Mouse (Mus musculus): ENCODE data around the gene Slc6a11. TPM values are rescaled to one million over a fixed set of nuclear protein-coding genes. Genes with fewer than 3 reads are reported as not detected.

Gene Slc6a11
- total RNA-seq, 1 experiment from 2014 or later: not detected

- ATAC-seq (replicated peaks in 1 of 2; ENCODE audit: insufficient read depth in 1 of 2, low FRiP score in 2 of 2, low TSS enrichment in 1 of 2, low read depth in 1 of 2, poor library complexity in 2 of 2, severe bottlenecking in 2 of 2): no peak
Observed at GRCm38 (mm10) chr6:114160732-114161131, 29.7 kb downstream of the Slc6a11 start.

DNA sequence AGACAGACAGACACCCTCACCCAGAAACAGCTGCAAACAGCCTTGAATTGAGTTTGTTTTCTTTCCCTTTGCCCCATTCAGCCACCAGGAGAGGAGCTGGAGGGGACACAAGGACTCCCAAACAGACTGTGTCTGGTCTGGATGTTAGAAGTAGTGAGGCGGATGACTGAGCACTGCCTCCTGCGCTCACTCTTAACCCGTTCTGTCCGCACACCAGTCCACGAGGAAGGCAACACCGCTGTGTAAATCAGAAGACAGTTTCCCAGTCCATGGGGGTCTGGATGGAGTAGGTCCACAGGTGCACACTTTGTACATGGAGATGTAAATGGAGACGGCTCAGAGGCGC is 43.0 kb downstream of the Slc6a11 start:
- no peak for ATAC-seq (replicated peaks in 1 of 2; ENCODE audit: insufficient read depth in 1 of 2, low FRiP score in 2 of 2, low TSS enrichment in 1 of 2, low read depth in 1 of 2, poor library complexity in 2 of 2, severe bottlenecking in 2 of 2)

DNA sequence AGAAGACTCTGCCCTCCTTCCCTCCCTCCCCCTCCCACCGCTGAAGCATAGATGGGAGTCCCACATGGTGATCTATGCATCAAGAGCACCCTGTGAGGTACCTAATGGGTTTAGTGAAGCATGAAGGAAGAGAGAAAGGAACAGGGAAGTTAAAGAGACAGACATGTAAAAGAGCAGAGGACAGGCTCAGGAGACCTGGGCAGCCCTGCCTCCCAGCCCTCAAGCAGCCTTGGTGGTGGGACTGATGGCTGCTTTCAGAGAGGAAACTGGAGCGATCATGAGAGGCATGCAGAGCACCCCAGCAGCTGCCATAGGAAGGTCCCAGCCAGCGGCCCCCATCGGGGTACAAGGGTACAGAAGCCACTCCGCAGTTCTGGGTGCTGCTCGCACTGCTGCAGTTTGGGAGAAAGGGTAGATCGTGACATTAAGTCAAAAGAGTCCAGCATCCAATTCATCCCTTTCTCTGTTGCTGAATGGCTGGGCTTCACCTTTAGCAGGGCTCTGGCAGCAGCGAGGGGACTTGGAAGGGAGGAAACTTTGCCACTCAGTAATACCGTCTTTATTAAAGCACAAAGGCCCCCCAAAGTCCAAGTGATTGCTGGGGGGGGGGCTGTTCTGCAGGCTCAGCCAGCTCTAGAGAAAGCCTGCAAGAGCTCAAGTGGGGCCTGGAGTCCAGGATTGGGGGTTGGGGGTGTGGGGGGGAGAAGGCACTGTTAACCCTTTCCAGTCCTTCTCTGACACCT is 43.5 kb downstream of the Slc6a11 start:
- no peak for ATAC-seq (replicated peaks in 1 of 2; ENCODE audit: insufficient read depth in 1 of 2, low FRiP score in 2 of 2, low TSS enrichment in 1 of 2, low read depth in 1 of 2, poor library complexity in 2 of 2, severe bottlenecking in 2 of 2)

DNA sequence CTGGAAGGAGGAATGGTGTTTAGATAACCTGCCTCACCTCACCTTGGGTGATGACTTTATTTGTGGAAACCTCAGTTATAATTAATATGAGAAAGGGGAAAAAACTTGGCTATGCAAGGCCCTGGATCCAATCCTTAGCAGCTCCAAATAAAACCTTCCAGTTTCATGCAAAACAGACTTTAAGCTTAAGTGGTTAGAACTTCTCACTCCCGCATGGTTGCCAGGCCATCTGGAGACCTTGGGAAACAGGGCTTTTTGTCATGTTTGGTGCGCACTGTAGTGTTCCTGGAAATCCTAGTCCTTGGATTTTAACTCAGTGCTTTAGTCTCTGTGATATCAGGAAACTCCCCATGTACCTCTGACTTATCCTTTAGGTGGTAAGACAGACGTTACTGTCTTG is 47.1 kb downstream of the Slc6a11 start:
- no peak for ATAC-seq (replicated peaks in 1 of 2; ENCODE audit: insufficient read depth in 1 of 2, low FRiP score in 2 of 2, low TSS enrichment in 1 of 2, low read depth in 1 of 2, poor library complexity in 2 of 2, severe bottlenecking in 2 of 2)

DNA sequence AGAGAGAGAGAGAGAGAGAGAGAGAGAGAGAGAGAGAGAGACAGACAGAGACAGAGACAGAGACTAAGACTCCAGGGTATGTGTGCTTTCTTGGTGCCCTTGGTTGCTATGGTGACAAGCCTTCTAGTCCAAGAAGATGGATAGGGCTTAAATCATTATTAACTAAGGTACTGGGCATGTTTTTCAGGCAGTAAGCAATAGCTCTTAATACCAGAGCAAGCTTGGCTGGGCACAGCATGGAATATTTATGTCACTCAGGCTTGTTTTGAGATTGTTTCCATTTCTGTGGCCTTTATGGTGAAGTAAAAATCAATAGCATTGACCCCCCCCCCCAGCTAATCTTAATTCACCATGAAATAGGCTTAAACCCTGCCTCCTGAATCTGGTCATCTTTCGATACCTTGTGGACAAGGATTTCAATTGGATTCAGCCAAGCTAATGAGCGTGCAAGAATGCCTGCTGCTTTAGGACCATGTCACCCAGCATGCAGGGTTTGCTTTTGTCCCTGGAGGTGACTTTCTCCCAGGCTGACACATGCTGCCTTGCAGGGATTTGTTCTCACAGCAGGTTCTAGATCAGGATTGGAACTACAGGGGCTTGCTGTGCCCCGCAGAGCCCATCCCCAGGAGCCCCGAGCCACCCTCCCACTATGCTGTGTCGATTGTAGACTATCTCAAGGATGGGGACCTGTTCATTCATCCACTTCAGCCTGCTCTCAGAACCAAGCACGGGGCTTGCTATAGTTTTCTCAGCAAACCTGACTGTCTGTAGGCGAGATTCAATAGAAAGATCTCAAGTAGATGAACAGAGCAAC is 51.5 kb downstream of the Slc6a11 start:
- ATAC-seq (replicated peaks in 1 of 2; ENCODE audit: insufficient read depth in 1 of 2, low FRiP score in 2 of 2, low TSS enrichment in 1 of 2, low read depth in 1 of 2, poor library complexity in 2 of 2, severe bottlenecking in 2 of 2): no peak

- ATAC-seq (replicated peaks in 1 of 2; ENCODE audit: insufficient read depth in 1 of 2, low FRiP score in 2 of 2, low TSS enrichment in 1 of 2, low read depth in 1 of 2, poor library complexity in 2 of 2, severe bottlenecking in 2 of 2): no peak
Observed at GRCm38 (mm10) chr6:114187121-114187520, 56.1 kb downstream of the Slc6a11 start.

GRCm38 (mm10) chr6:114188869-114189268 is 57.8 kb downstream of the Slc6a11 start:
- no peak for ATAC-seq (replicated peaks in 1 of 2; ENCODE audit: insufficient read depth in 1 of 2, low FRiP score in 2 of 2, low TSS enrichment in 1 of 2, low read depth in 1 of 2, poor library complexity in 2 of 2, severe bottlenecking in 2 of 2)

- no peak for ATAC-seq (replicated peaks in 1 of 2; ENCODE audit: insufficient read depth in 1 of 2, low FRiP score in 2 of 2, low TSS enrichment in 1 of 2, low read depth in 1 of 2, poor library complexity in 2 of 2, severe bottlenecking in 2 of 2)
Observed at GRCm38 (mm10) chr6:114195998-114196397, 65.0 kb downstream of the Slc6a11 start.

DNA sequence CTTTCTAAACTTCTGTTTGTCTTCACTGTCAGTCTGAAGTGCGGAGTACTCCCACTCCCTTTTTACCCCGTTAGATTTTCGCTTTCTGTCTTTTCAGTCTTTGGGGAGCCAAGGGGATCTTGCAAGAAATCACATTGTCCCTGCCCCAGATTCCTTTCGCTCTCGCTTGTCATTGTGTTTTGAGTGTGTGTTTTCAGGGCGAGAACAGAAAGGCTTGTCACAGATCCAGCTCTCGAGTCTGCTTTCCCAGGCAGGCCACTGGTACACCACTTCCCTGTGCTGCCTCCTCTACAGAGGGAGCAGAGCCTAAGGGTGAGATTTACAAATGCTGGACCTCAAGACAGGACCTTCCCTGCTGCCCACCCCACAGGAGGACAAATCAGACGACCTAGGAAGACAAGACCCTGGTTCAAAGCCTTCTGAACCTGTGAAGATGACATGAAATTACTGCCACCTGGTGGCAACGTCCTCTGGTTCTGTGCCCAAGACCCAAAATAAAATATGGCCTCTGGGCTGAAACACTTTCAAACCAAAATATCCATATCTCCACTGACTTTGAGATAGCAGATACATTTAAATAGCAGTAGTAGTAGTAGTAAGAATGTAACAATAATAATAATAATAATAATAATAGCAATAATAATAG is 68.3 kb downstream of the Slc6a11 start:
- ATAC-seq (replicated peaks in 1 of 2; ENCODE audit: insufficient read depth in 1 of 2, low FRiP score in 2 of 2, low TSS enrichment in 1 of 2, low read depth in 1 of 2, poor library complexity in 2 of 2, severe bottlenecking in 2 of 2): no peak

DNA sequence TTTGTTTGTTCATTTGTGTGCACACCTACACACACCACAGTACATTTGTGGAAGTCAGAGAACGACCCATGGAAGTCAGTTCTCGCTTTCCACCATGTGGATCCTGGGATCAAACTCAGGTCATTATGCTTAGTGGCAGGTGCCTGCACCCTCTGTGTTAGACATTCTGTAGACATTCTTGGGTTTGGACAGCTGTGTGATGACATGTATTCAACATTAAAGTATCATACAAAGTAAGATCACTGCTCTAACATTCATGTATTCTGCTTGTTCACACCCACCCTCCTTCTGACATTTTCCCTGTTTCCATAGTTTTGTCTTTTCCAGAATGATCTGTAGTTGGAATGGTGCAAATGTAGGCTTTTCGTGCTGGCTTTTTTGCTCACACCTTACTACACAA is 73.5 kb downstream of the Slc6a11 start:
- no peak for ATAC-seq (replicated peaks in 1 of 2; ENCODE audit: insufficient read depth in 1 of 2, low FRiP score in 2 of 2, low TSS enrichment in 1 of 2, low read depth in 1 of 2, poor library complexity in 2 of 2, severe bottlenecking in 2 of 2)

DNA sequence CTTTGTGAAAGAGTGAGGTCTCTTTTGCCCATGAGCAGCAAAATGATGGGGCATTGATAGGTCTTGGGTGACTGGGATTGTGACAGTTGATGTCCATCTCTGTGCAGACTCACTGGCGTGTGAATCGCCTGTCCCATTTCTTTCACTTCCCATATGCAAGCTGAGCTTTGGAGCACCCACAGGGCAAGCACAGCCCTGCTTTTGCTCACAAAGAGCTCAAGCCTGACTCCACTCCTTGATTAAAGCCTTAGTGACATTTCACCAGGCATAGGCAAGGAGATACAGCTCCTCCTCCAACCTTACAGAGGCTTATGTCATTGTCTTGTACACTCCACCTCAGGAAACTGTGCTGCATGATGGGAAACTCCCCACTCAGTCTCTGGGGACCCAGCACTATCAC is 77.3 kb downstream of the Slc6a11 start:
- ATAC-seq (replicated peaks in 1 of 2; ENCODE audit: insufficient read depth in 1 of 2, low FRiP score in 2 of 2, low TSS enrichment in 1 of 2, low read depth in 1 of 2, poor library complexity in 2 of 2, severe bottlenecking in 2 of 2): no peak

GRCm38 (mm10) chr6:114214393-114214792 is 83.4 kb downstream of the Slc6a11 start:
- no peak for ATAC-seq (replicated peaks in 1 of 2; ENCODE audit: insufficient read depth in 1 of 2, low FRiP score in 2 of 2, low TSS enrichment in 1 of 2, low read depth in 1 of 2, poor library complexity in 2 of 2, severe bottlenecking in 2 of 2)

- ATAC-seq (replicated peaks in 1 of 2; ENCODE audit: insufficient read depth in 1 of 2, low FRiP score in 2 of 2, low TSS enrichment in 1 of 2, low read depth in 1 of 2, poor library complexity in 2 of 2, severe bottlenecking in 2 of 2): no peak
Observed at GRCm38 (mm10) chr6:114216741-114217414, 85.8 kb downstream of the Slc6a11 start.

DNA sequence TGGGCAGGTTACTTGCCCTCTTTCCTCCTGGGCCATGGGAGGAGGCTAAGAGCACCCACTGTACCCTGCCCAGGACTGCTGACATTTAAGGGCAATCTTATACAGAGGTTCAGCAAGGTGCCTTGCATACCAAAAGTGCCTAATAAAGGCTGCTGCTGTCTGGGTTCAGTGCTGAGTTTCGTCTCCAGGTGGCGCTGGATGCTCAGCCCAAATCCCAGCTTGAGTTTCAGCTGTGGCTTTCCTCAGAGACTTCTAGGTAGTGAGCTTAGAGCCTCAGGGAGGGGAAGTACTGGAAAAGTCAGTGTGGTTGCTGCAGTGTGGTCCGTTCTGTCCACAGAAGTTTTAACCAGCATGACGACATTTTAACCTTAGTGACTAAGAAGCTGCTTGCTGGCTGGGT is 93.4 kb downstream of the Slc6a11 start:
- ATAC-seq (replicated peaks in 1 of 2; ENCODE audit: insufficient read depth in 1 of 2, low FRiP score in 2 of 2, low TSS enrichment in 1 of 2, low read depth in 1 of 2, poor library complexity in 2 of 2, severe bottlenecking in 2 of 2): no peak

GRCm38 (mm10) chr6:114227378-114227777 is 96.3 kb downstream of the Slc6a11 start:
- no peak for ATAC-seq (replicated peaks in 1 of 2; ENCODE audit: insufficient read depth in 1 of 2, low FRiP score in 2 of 2, low TSS enrichment in 1 of 2, low read depth in 1 of 2, poor library complexity in 2 of 2, severe bottlenecking in 2 of 2)

DNA sequence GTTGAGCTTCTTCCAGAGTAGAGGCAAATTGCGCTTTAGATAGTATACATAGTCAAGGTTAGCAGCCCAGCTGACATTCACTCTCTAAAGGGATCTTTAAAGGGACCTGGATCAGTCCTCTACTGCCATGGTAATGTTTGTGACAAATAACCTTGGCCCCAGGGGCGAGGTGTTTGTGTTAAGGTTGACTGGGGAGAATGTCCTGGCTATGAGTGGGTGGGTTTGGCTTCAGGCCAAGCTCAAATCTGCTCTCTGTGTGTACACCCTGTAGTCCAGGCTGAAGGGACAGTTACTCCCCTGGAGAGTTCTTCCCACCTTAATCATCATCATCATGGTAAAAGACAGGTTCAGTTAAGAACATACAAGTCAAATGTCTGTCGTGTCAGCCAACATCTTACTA is 97.2 kb downstream of the Slc6a11 start:
- ATAC-seq (replicated peaks in 1 of 2; ENCODE audit: insufficient read depth in 1 of 2, low FRiP score in 2 of 2, low TSS enrichment in 1 of 2, low read depth in 1 of 2, poor library complexity in 2 of 2, severe bottlenecking in 2 of 2): no peak

GRCm38 (mm10) chr6:114238892-114239644 is 108.0 kb downstream of the Slc6a11 start:
- no peak for ATAC-seq (replicated peaks in 1 of 2; ENCODE audit: insufficient read depth in 1 of 2, low FRiP score in 2 of 2, low TSS enrichment in 1 of 2, low read depth in 1 of 2, poor library complexity in 2 of 2, severe bottlenecking in 2 of 2)
